23 mouse cellular contexts compared by ENCODE assay signal in genomic region chr13:38349046-38349445, GRCm38 (mm10). TPM values are rescaled to one million over a fixed set of nuclear protein-coding genes. Genes with fewer than 3 reads are reported as not detected.
A peak's percentile ranks its signal among the peaks of the same experiment; 100 is the strongest.
DNase-seq lines count a peak whose midpoint lies in the region; ATAC-seq and TF ChIP-seq lines count a peak whose summit lies in the region.
"Had no signal": no experiment of that assay in that cellular context is flagged by ENCODE, and none has a peak within 500 bp of the region (broad histone marks: within the 10 kb centered on the region; RNA-seq: fewer than 3 reads in every experiment).

No protein-coding gene starts in this region.

- ATAC-seq in cerebellum, adult (ENCODE audit: insufficient number of reproducible peaks, low FRiP score, low TSS enrichment) = no peak
- ATAC-seq: forebrain, embryonic 13.5 days; forebrain, embryonic 15.5 days; forebrain, postnatal 0 days had no signal

- TF ChIP-seq CTCF in gastrocnemius, adult 2 months (IDR thresholded peaks at IDR 0.05) = no peak

- intact Hi-C loops in gastrocnemius, adult 2 months (cut with DNase I) = no loop called here

- no peak for DNase-seq in gastrocnemius, adult 2 months
- DNase-seq in gastrocnemius, adult 18-20 months (ENCODE audit: low spot score) = no peak
- DNase-seq in 3T3-L1 (ENCODE audit: low read depth, low spot score) = peak; percentile 70
- peak; percentile 60 for DNase-seq in NIH3T3 (ENCODE audit: low read depth)
- DNase-seq in embryo, embryonic 9.5 days (ENCODE audit: extremely low spot score) = no peak
- DNase-seq: adrenal gland, adult 2 months; adrenal gland, postnatal 10 days; adrenal gland, postnatal 25 days; cerebellum, adult 11 months; cerebellum, adult 18-20 months; cerebellum, adult 8-10 months; cerebellum, adult 9-11 months; cerebellum, postnatal 14 days; cerebellum, postnatal 36 days; embryo, embryonic 11 days; forebrain, postnatal 0 days had no signal

- H3K27ac ChIP-seq in gastrocnemius, adult 2 months = peak overlapping the region; percentile 75
- H3K27ac ChIP-seq: embryonic facial prominence, embryonic 10.5 days; embryonic facial prominence, embryonic 12.5 days; forebrain, embryonic 13.5 days; forebrain, embryonic 15.5 days had no signal

- H3K4me3 ChIP-seq in gastrocnemius, adult 2 months = peak overlapping the region; percentile 45
- H3K4me3 ChIP-seq: embryonic facial prominence, embryonic 10.5 days; embryonic facial prominence, embryonic 12.5 days; forebrain, embryonic 13.5 days; forebrain, embryonic 15.5 days had no signal

RNA-seq across cellular contexts. Expression of gene Bmp6, which starts 4.1 kb away (rescaled TPM):
- 10 to 100 TPM; 11.2 to 11.3 TPM for total RNA-seq in gastrocnemius, adult 2 months (2021)
- total RNA-seq in gastrocnemius, adult 18-20 months (2021) = 10 to 100 TPM in 1 of 2 experiments, 1 to 10 TPM in 1; 8.6 to 10.5 TPM
- total RNA-seq: common myeloid progenitor, adult 5-6 weeks; MEL had no signal

Comparison
In these comparisons a context has a peak if more than half of its experiments do, and no peak if none do; other contexts are left out.
1. DNase-seq: peak in 3T3-L1 (single experiment) and NIH3T3 (single experiment); none in gastrocnemius, adult 2 months (single experiment), gastrocnemius, adult 18-20 months (single experiment) and embryo, embryonic 9.5 days (single experiment).